Mouse (Mus musculus) embryonic fibroblast, embryonic 13.5 days (primary cell): ENCODE measurements around the gene Olfr914.

Experiments used
- CTCF ChIP-seq: IDR thresholded peaks from 2 replicates; pipeline ENCODE4 v1.5.1; 2011; ENCODE audit warnings: mild to moderate bottlenecking, control low read depth, low read length, moderate library complexity, borderline replicate concordance; ENCODE audit not compliant: insufficient read depth
- POLR2A ChIP-seq: IDR thresholded peaks from 2 replicates; pipeline ENCODE4 v1.6.1; 2011; ENCODE audit warnings: low read depth, mild to moderate bottlenecking, control low read depth, low read length, moderate library complexity

DNA sequence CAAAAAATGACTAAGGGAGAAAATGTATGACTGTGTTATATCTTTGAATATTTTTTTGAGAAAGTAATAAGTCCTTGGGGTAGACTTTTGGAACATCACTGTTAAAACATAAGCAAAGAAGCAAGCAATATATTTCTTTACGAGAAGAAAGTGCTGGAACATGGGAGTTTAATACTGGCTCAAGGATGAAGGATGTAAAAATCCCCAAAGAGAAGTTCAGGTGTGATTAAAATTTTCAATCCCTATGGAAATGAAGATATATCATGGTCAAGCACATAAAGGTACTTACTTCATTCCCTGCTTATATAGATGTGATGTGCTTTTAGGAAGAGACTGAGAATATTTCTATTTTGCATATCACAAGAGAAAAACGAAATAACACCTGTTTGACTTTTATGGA lies at the start of gene Olfr914:
- TF ChIP-seq POLR2A = no peak
- no peak for TF ChIP-seq CTCF
